Mouse (Mus musculus) G1E-ER4 (cell line): ENCODE measurements around the gene C2cd2. TPM values are rescaled to one million over a fixed set of nuclear protein-coding genes. Genes with fewer than 3 reads are reported as not detected.
A peak's percentile ranks its signal among the peaks of the same experiment; 100 is the strongest.

ENCODE experiments used
- GATA1 ChIP-seq: IDR thresholded peaks from one replicate; pipeline ENCODE4 v1.8.0; 2012; ENCODE audit warnings: low read length, inconsistent platforms
- polyA plus RNA-seq: library from polyadenylated mRNA; stranded (reverse); fragments of >175 nt; gene quantifications from 2 replicates; pipeline ENCODE4 v1.2.3, GENCODE M21; 2012

The C2cd2 gene
- polyA plus RNA-seq, 1 experiment, result 30.1 TPM

GRCm38 (mm10) chr16:97919793-97920192 is 42.6 kb downstream of the C2cd2 start:
- no peak for TF ChIP-seq GATA1

GRCm38 (mm10) chr16:97912873-97913272 is 49.5 kb downstream of the C2cd2 start:
- TF ChIP-seq GATA1, result no peak

- no peak for TF ChIP-seq GATA1
These were observed 53.0 kb downstream of the C2cd2 start for GRCm38 (mm10) chr16:97909356-97909755.

- peak; percentile 65 for TF ChIP-seq GATA1
These were observed 54.9 kb downstream of the C2cd2 start for GRCm38 (mm10) chr16:97907496-97907895.

- TF ChIP-seq GATA1, result no peak
These were observed 56.1 kb downstream of the C2cd2 start for GRCm38 (mm10) chr16:97906337-97906736.

GRCm38 (mm10) chr16:97905449-97905991 is 56.9 kb downstream of the C2cd2 start:
- no peak for TF ChIP-seq GATA1

- TF ChIP-seq GATA1, result no peak
These were observed 58.4 kb downstream of the C2cd2 start for GRCm38 (mm10) chr16:97904035-97904434.

- no peak for TF ChIP-seq GATA1
These were observed 64.9 kb downstream of the C2cd2 start for GRCm38 (mm10) chr16:97897346-97898024.

- no peak for TF ChIP-seq GATA1
These were observed 74.6 kb downstream of the C2cd2 start for GRCm38 (mm10) chr16:97887762-97888161.

GRCm38 (mm10) chr16:97883696-97884095 is 78.7 kb downstream of the C2cd2 start:
- no peak for TF ChIP-seq GATA1

GRCm38 (mm10) chr16:97882891-97883290 is 79.5 kb downstream of the C2cd2 start:
- TF ChIP-seq GATA1, result no peak

GRCm38 (mm10) chr16:97879134-97879533 is 83.3 kb downstream of the C2cd2 start:
- TF ChIP-seq GATA1, result no peak

GRCm38 (mm10) chr16:97877502-97877901 is 84.9 kb downstream of the C2cd2 start:
- no peak for TF ChIP-seq GATA1

- TF ChIP-seq GATA1, result no peak
These were observed 87.3 kb downstream of the C2cd2 start for GRCm38 (mm10) chr16:97875101-97875500.

- no peak for TF ChIP-seq GATA1
These were observed 88.0 kb downstream of the C2cd2 start for GRCm38 (mm10) chr16:97874376-97874775.

- TF ChIP-seq GATA1, result no peak
These were observed 89.7 kb downstream of the C2cd2 start for GRCm38 (mm10) chr16:97872657-97873056.

GRCm38 (mm10) chr16:97869193-97870102 is 93.0 kb downstream of the C2cd2 start:
- no peak for TF ChIP-seq GATA1
